Mouse (Mus musculus) kidney, adult 18-20 months (tissue): Measurements from ENCODE around the gene Met.

Source experiments
- DNase-seq: peaks from one replicate; pipeline ENCODE4 v3.0.0; 2021

Met gene

DNA sequence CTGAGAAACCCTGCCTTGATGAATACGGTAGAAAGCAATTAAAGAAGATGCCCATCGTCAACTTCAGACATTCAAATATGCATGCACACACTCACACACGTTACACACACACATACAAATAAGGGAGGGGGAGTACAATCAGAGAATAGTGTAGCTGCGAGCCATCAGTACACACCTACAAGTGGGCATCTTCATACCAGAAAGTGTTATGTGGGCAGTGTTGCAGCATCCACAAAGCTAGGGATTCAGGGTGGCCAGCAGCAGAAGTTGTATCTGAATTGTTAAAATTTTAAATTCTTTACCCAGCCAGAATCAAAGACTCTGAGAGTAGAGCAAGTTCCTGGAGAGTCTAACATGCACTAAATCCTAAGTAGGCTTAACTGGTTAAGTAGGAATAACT, 157.2 kb downstream of the Met start:
- no peak for DNase-seq

GRCm38 (mm10) chr6:17621436-17621835, 157.8 kb downstream of the Met start:
- no peak for DNase-seq
